Mouse (Mus musculus) thymus, postnatal 10 days (tissue): ENCODE data around the gene Sprr2a3.
"Not testable (repeated sequence)": the region's sequence is repeated elsewhere in the genome, so short reads cannot be mapped to it uniquely, and the experiment has no call there.

Source experiments
- DNase-seq, 2 experiments: peaks; one replicate each; pipeline ENCODE4 v3.0.0; 2021; ENCODE audit warnings: low spot score in 2 of 2

Gene Sprr2a3

DNA sequence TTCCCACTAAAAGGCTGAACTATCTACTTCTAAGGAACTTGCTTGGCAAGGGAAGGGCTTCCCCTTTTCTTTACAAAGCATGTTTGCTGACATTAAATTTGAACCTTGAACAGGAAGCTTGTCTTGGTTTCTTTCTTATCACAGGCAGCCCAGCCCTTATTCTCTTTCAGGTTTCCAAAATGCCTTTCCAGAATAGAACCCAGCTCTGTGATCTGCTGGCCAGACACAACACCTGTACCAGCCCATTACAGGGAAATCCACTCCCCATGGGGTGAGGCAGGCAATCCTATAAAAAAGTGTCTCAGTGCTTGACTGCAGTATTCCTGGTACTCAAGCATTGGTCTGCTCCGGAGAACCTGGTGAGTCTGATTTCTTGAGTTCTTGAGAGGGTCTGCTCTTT, at the start of gene Sprr2a3:
TSS of gene Sprr2a3 (plus strand) at position 317 of the 400 bp plus-strand sequence.
- not testable (repeated sequence) for DNase-seq

DNA sequence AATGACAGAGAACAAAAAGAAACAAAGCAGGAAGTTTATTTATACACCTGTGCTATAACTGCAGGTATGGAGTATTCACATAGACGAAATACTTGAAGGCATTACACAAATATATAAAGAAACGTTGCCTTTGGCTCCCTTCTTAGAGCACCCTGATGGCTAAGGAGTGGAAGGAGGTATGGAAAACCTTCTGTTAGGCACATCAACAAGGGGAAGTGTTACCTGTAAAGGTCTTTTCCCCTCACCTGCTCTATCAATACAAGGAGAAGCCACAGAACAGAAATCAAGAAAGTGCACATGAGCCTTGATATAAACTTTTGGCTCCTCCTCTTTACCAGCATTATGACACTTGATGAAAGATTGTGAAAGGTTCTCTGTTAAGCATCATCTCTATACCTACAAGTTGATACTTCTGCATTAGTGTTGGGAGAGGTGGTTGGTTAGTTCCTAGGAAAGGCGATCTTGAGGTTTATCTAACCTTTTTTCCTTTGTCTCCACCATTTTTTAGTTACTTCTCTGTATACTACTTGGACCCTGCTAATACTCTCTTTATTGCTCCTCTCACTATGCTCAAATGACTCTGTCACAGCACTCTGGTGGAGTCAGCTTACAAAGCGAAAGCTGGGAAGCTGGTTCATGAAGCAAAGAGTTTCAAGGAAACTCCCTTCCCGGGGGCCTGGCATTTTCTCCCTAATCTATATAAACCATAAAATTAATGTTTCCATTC, 48.6 kb upstream of the Sprr2a3 start:
- not testable (repeated sequence) for DNase-seq

DNA sequence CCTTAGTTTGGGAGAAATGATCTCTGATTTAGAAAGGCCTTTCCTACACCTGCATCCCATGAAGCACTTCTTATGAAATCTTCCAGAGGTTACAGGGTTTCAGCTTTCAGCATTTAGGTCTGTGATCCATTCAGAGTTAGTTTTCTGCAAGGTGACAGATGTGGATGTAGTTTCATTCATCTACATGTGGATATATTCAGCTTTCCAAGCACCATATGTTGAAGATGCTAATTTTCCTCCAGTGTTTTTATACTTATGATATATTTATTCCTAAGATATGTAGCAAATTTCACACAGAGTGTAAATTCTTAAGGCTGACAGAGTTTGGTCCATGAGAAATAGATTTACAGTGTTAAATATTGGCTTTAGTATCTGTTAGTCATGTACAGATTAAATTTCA, 46.5 kb upstream of the Sprr2a3 start:
- not testable (repeated sequence) for DNase-seq

DNA sequence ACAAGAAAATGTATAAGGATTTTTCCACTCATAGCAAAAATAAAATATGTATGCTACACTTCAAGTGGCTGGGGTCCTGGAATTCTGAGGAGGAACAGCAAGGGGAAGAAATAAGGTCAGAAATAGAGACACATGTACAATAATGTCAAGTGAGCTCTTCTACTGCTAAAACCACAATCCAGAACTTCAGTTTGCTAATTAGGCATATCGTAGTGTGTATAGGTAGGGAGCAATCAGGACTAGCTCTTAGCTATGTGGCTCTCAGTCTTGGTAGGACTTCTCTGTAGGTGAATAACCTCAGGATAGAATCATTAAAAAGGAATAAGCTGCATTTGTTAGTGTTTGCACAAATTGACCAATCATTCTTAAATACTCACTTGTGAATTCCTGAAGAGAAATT, 46.0 kb upstream of the Sprr2a3 start:
- DNase-seq: not testable (repeated sequence)

DNA sequence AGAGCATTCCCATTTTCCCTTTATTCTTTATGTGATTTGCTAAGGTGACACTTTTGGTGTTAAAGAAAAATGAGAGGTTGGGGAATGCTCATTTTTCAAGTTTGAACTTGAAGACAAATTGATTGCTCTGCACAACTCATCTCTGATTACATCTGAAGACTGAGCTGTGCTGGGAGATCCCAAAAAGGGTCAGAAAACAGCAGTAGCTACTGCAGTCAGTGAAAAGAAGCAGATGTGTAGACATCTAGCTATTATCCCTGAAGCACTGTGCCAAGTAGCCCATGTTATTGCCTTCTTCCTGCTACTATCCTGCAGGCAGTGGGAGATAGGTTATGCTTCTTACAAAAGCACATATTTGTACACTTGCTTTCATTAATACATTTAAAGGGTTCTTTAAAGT, 40.4 kb upstream of the Sprr2a3 start:
- not testable (repeated sequence) for DNase-seq

DNA sequence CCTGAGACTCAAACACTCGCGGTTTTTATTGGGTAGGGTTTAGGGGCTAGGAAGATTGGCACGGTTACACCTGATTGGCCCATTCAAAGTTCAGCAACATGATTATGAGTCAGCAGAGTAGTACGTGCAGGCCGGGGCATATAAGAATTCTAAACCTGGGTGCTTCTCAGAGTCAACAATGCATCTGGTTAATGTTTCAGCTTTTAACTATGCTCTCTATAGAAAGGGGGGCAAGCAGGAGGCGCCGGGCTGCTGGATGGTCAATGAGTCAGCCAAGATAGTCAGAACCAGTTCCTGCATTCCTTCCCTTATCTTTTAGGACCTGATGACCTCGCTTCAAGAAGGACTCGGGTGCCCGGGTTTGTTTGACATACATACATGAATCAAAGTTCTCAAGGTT, 39.0 kb upstream of the Sprr2a3 start:
- not testable (repeated sequence) for DNase-seq

DNA sequence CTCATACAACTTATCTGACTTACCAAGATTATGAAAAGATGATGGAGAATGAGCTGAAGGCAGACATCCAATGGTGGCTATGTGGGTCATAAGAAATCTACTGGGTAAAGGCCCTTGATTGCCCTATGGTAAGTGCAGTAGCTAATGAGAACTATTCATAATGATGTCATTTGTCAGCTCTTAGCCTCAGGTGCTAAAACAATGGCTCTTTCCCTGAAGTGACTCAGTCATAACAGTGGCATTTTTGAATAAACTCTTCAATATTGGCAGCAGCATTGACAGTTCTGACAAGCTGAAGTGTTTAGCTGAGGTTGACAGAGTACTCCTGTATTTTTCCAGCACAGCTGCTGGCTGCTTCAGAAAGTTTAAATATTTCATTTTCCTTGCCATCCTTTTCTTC, 36.7 kb upstream of the Sprr2a3 start:
- not testable (repeated sequence) for DNase-seq

DNA sequence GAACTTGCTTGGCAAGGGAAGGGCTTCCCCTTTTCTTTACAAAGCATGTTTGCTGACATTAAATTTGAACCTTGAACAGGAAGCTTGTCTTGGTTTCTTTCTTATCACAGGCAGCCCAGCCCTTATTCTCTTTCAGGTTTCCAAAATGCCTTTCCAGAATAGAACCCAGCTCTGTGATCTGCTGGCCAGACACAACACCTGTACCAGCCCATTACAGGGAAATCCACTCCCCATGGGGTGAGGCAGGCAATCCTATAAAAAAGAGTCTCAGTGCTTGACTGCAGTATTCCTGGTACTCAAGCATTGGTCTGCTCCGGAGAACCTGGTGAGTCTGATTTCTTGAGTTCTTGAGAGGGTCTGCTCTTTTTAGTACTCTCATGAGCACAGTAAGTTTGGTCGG, 34.8 kb upstream of the Sprr2a3 start:
- not testable (repeated sequence) for DNase-seq

DNA sequence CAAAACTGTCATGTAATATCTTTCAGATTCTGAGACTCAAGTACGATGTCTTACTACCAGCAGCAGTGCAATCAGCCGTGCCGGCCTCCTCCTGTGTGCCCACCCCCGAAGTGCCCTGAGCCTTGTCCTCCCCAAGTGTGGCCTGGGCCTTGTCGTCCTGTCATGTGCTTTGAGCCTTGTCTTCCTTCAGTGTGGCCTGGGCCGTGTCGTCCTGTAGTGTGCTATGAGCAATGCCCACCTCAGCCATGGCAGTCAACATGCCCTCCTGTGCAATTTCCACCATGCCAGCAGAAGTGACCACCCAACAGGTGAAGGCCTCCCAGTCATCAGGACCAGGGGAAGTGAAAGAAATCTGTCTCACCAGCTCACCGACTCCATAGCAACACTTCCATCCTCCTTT, 31.4 kb upstream of the Sprr2a3 start:
- not testable (repeated sequence) for DNase-seq

DNA sequence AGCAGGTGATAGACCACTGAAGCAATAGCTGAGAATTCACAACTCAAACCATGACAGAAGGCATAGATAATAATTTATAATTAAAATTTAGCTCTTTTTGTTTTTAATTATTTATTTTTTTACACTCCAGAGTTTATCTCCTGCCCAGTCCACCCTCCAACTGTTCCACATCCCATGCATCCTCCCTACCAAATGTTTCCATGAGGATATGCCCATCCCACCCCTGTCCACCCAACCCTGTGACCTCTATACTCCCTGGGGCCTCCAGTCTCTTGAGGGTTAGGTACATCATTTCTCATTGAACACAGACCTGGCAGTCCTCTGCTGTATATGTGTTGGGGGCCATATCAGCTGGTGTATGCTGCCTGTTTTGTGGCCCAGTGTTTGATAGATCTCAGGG, 26.7 kb upstream of the Sprr2a3 start:
- not testable (repeated sequence) for DNase-seq

DNA sequence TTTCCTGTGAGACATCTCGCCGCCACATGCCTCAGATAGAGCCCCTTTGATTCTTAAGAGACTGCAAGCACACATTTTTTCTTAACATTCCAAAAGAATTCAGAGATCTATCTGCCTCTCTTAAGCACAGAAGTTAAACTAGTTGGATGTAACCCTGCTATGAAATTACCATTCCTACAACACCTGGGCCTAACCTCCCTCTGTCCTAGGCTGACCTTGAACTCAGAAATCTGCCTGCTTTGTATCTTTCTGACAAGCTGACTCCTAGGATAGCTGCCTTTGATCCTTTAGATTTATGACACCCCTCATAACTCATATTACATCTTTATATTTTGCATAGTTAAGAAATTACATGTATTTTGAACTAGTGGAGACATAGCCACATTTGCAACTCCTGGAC, 21.8 kb upstream of the Sprr2a3 start:
- not testable (repeated sequence) for DNase-seq

DNA sequence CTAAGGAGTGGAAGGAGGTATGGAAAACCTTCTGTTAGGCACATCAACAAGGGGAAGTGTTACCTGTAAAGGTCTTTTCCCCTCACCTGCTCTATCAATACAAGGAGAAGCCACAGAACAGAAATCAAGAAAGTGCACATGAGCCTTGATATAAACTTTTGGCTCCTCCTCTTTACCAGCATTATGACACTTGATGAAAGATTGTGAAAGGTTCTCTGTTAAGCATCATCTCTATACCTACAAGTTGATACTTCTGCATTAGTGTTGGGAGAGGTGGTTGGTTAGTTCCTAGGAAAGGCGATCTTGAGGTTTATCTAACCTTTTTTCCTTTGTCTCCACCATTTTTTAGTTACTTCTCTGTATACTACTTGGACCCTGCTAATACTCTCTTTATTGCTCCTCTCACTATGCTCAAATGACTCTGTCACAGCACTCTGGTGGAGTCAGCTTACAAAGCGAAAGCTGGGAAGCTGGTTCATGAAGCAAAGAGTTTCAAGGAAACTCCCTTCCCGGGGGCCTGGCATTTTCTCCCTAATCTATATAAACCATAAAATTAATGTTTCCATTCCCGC, 13.7 kb upstream of the Sprr2a3 start:
- not testable (repeated sequence) for DNase-seq

DNA sequence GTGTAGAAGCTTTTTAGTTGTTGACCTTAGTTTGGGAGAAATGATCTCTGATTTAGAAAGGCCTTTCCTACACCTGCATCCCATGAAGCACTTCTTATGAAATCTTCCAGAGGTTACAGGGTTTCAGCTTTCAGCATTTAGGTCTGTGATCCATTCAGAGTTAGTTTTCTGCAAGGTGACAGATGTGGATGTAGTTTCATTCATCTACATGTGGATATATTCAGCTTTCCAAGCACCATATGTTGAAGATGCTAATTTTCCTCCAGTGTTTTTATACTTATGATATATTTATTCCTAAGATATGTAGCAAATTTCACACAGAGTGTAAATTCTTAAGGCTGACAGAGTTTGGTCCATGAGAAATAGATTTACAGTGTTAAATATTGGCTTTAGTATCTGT, 11.7 kb upstream of the Sprr2a3 start:
- DNase-seq: not testable (repeated sequence)

DNA sequence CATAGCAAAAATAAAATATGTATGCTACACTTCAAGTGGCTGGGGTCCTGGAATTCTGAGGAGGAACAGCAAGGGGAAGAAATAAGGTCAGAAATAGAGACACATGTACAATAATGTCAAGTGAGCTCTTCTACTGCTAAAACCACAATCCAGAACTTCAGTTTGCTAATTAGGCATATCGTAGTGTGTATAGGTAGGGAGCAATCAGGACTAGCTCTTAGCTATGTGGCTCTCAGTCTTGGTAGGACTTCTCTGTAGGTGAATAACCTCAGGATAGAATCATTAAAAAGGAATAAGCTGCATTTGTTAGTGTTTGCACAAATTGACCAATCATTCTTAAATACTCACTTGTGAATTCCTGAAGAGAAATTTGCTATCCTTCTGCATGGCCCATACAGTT, 11.2 kb upstream of the Sprr2a3 start:
- not testable (repeated sequence) for DNase-seq

DNA sequence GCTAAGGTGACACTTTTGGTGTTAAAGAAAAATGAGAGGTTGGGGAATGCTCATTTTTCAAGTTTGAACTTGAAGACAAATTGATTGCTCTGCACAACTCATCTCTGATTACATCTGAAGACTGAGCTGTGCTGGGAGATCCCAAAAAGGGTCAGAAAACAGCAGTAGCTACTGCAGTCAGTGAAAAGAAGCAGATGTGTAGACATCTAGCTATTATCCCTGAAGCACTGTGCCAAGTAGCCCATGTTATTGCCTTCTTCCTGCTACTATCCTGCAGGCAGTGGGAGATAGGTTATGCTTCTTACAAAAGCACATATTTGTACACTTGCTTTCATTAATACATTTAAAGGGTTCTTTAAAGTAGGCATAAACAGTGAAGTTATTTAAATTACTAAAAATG, 5.6 kb upstream of the Sprr2a3 start:
- not testable (repeated sequence) for DNase-seq

DNA sequence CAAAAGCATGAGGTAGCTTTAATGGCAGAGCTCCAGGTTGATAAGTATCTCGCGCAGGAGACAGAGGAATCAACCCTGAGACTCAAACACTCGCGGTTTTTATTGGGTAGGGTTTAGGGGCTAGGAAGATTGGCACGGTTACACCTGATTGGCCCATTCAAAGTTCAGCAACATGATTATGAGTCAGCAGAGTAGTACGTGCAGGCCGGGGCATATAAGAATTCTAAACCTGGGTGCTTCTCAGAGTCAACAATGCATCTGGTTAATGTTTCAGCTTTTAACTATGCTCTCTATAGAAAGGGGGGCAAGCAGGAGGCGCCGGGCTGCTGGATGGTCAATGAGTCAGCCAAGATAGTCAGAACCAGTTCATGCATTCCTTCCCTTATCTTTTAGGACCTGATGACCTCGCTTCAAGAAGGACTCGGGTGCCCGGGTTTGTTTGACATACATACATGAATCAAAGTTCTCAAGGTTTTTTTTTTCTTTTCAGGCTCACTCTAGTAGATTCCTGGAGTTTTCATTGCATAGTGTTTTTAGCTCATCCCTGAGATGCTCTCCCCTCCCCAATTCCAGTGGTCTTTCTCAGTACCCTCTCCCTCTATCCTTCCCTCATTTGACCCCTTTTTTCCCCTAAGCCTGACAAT, 4.1 kb upstream of the Sprr2a3 start:
- not testable (repeated sequence) for DNase-seq

DNA sequence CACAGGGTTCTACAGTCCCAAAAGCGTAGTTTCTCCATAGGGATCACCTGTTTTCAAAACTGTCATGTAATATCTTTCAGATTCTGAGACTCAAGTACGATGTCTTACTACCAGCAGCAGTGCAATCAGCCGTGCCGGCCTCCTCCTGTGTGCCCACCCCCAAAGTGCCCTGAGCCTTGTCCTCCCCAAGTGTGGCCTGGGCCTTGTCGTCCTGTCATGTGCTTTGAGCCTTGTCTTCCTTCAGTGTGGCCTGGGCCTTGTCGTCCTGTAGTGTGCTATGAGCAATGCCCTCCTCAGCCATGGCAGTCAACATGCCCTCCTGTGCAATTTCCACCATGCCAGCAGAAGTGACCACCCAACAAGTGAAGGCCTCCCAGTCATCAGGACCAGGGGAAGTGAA, 3.3 kb downstream of the Sprr2a3 start:
- not testable (repeated sequence) for DNase-seq

DNA sequence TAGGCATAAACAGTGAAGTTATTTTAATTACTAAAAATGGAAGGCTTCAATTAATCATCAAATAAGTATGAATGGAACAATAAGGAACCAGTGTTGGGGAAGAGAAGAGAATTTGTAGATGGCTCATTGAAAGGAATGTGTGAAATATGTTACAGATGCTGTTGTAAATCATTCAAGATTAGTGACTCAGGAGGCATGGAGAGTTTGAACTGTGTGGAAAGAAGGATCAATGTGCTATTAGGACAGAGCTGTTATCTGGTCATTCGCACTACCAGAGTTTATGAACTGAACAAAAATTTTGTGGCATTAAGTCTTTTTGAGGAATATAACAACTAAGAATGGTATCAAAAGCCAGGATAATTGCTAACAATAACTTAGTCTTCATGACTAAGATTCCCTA, 22.2 kb downstream of the Sprr2a3 start:
- DNase-seq: no peak

DNA sequence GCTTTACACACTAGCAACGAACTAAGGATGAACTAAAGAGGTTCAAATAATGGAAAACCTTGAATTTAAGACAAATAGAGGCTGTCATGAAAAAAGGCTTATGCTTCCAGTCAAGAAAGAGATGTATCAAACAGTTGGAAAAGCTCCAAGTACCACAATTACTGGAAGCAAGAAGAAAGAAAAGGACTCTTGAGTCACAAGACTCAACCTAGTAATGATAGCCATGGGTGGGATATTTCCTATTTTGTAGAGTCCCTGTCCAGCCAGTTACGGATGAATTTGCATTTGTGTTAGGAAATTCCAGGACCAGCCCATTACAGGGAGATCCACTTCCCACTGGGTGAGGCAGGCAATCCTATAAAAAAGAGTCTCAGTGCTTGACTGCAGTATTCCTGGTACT, 31.1 kb downstream of the Sprr2a3 start, which contains the start of gene Sprr2b:
TSS of gene Sprr2b (plus strand) at position 301 of the 400 bp plus-strand sequence.
- no peak for DNase-seq

DNA sequence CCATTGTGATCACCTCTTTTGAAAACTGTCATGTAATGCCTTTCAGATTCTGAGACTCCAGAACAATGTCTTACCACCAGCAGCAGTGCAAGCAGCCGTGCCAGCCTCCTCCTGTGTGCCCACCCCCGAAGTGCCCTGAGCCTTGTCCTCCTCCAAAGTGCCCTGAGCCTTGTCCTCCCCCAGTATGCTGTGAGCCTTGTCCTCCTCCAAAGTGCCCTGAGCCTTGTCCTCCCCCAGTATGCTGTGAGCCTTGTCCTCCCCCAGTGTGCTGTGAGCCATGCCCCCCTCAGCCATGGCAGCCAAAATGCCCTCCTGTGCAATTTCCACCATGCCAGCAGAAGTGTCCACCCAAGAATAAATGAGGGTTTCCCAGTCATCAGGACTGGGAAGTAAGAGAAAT, 32.2 kb downstream of the Sprr2a3 start:
- DNase-seq: no peak

DNA sequence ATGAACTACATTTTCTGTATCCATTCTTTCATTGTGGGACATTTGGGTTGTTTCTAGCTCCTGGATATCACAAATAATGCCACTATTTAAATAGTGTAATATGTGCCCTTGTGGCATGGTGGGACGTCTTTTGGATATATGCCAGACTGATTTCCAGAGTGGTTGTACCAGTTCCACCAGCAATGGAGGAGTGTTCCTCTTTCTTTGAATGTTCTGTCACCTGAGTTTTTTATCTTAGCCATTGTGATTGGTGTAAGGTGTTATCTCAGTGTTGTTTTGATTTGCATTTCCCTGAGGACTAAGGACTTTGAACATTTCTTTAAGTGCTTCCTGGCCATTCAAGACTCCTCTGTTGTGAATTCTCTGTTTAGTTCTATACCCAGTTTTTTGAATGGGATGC, 51.1 kb downstream of the Sprr2a3 start:
- no peak for DNase-seq

DNA sequence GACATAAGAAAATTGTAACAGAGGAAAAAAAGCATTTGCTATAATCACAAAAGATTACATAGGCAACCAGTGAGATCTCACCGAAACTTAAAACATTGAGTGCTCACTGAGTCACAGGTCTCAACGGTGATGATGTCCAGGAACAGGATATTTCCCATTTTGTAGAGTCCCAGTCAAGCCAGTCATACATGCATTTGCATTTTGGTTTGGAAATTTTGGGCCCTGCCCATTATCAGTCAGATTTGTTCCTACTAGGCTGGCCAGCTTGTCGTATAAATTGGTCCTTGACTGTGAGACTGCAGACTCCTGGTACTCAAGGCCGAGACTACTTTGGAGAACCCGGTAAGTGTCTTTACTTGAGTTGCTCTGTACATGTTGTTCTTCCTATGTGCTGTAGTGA, 53.6 kb downstream of the Sprr2a3 start, which contains the start of gene Sprr2d:
TSS of gene Sprr2d (plus strand) at position 301 of the 400 bp plus-strand sequence.
- DNase-seq: no peak
